Mouse (Mus musculus) cerebellum, adult 11 months (tissue): ENCODE results near the gene Trpm1.

ENCODE experiments used
- DNase-seq: peaks from one replicate; pipeline ENCODE4 v3.0.0; 2022

Trpm1 gene

GRCm38 (mm10) chr7:64164997-64165396 is 11.4 kb downstream of the Trpm1 start:
- peak; percentile 38 for DNase-seq

- no peak for DNase-seq
Observed at GRCm38 (mm10) chr7:64166025-64166424, 12.4 kb downstream of the Trpm1 start.

GRCm38 (mm10) chr7:64166724-64167123 is 13.1 kb downstream of the Trpm1 start:
- no peak for DNase-seq

- DNase-seq, result no peak
Observed at GRCm38 (mm10) chr7:64179310-64179709, 25.7 kb downstream of the Trpm1 start.

GRCm38 (mm10) chr7:64185203-64185931 is 31.7 kb downstream of the Trpm1 start:
- no peak for DNase-seq

- DNase-seq, result no peak
Observed at GRCm38 (mm10) chr7:64185932-64186312, 32.3 kb downstream of the Trpm1 start.

GRCm38 (mm10) chr7:64192261-64192943 is 38.8 kb downstream of the Trpm1 start:
- no peak for DNase-seq

- no peak for DNase-seq
Observed at GRCm38 (mm10) chr7:64193476-64193875, 39.8 kb downstream of the Trpm1 start.

- DNase-seq, result no peak
Observed at GRCm38 (mm10) chr7:64196114-64196513, 42.5 kb downstream of the Trpm1 start.

- no peak for DNase-seq
Observed at GRCm38 (mm10) chr7:64208700-64209099, 55.1 kb downstream of the Trpm1 start.

- no peak for DNase-seq
Observed at GRCm38 (mm10) chr7:64212870-64213269, 59.2 kb downstream of the Trpm1 start.

- DNase-seq, result no peak
Observed at GRCm38 (mm10) chr7:64214066-64214465, 60.4 kb downstream of the Trpm1 start.

- DNase-seq, result no peak
Observed at GRCm38 (mm10) chr7:64215613-64216012, 62.0 kb downstream of the Trpm1 start.

- no peak for DNase-seq
Observed at GRCm38 (mm10) chr7:64217428-64217827, 63.8 kb downstream of the Trpm1 start.

GRCm38 (mm10) chr7:64219765-64220164 is 66.1 kb downstream of the Trpm1 start:
- no peak for DNase-seq

GRCm38 (mm10) chr7:64223215-64223614 is 69.6 kb downstream of the Trpm1 start:
- no peak for DNase-seq

GRCm38 (mm10) chr7:64226339-64227194 is 72.9 kb downstream of the Trpm1 start:
- DNase-seq, result no peak

GRCm38 (mm10) chr7:64227586-64227985 is 74.0 kb downstream of the Trpm1 start:
- no peak for DNase-seq

- DNase-seq, result no peak
Observed at GRCm38 (mm10) chr7:64228300-64228699, 74.7 kb downstream of the Trpm1 start.

- DNase-seq, result no peak
Observed at GRCm38 (mm10) chr7:64229911-64230310, 76.3 kb downstream of the Trpm1 start.

GRCm38 (mm10) chr7:64231001-64231400 is 77.4 kb downstream of the Trpm1 start:
- DNase-seq, result no peak

- no peak for DNase-seq
Observed at GRCm38 (mm10) chr7:64231996-64232395, 78.4 kb downstream of the Trpm1 start.

- DNase-seq, result no peak
Observed at GRCm38 (mm10) chr7:64234310-64234820, 80.7 kb downstream of the Trpm1 start.
